Mouse (Mus musculus) CD4-positive helper T cell, adult 2 months (primary cell): ENCODE measurements at regions not wholly inside any gene's neighbourhood (a gene's known extent, or its start where the extent isn't known, plus 50 kb on each side); places are given as distances from the start of the nearest gene placed in this dataset.

Source experiments
- DNase-seq: peaks from one replicate; pipeline ENCODE4 v3.0.0-alpha.2; 2012; ENCODE audit warnings: low read depth, missing footprints, low spot score

- DNase-seq, result no peak
Measured at GRCm38 (mm10) chr1:194041393-194042352, 576.3 kb upstream of the Plxna2 start.

- no peak for DNase-seq
Measured at GRCm38 (mm10) chr1:194038711-194039110, 579.3 kb upstream of the Plxna2 start.

- no peak for DNase-seq
Measured at GRCm38 (mm10) chr1:194034199-194034883, 583.7 kb upstream of the Plxna2 start.

GRCm38 (mm10) chr1:194032603-194033002 lies 585.4 kb upstream of the Plxna2 start:
- DNase-seq, result no peak

GRCm38 (mm10) chr1:194030651-194031228 lies 587.3 kb upstream of the Plxna2 start:
- no peak for DNase-seq

GRCm38 (mm10) chr1:194026958-194027692 lies 590.9 kb upstream of the Plxna2 start:
- no peak for DNase-seq

- DNase-seq, result no peak
Measured at GRCm38 (mm10) chr1:194026213-194026612, 591.8 kb upstream of the Plxna2 start.

GRCm38 (mm10) chr1:194019282-194019681 lies 598.7 kb upstream of the Plxna2 start:
- no peak for DNase-seq

- no peak for DNase-seq
Measured at GRCm38 (mm10) chr1:193992226-193992625, 622.1 kb upstream of the Camk1g start.

GRCm38 (mm10) chr1:193989956-193990675 lies 620.0 kb upstream of the Camk1g start:
- no peak for DNase-seq

- DNase-seq, result no peak
Measured at GRCm38 (mm10) chr1:193988970-193989904, 619.1 kb upstream of the Camk1g start.

GRCm38 (mm10) chr1:193980571-193980970 lies 610.5 kb upstream of the Camk1g start:
- no peak for DNase-seq

GRCm38 (mm10) chr1:193971537-193971936 lies 601.4 kb upstream of the Camk1g start:
- no peak for DNase-seq

- DNase-seq, result no peak
Measured at GRCm38 (mm10) chr1:193969264-193969908, 599.3 kb upstream of the Camk1g start.

- DNase-seq, result no peak
Measured at GRCm38 (mm10) chr1:193967957-193968926, 598.1 kb upstream of the Camk1g start.

GRCm38 (mm10) chr1:193966652-193967555 lies 596.8 kb upstream of the Camk1g start:
- no peak for DNase-seq

- no peak for DNase-seq
Measured at GRCm38 (mm10) chr1:193965278-193965677, 595.2 kb upstream of the Camk1g start.
